ENCODE assay signal across 26 mouse cellular contexts in genomic region chr5:8291496-8291895, GRCm38 (mm10).
"Had no signal": no experiment of that assay in that cellular context is flagged by ENCODE, and none has a peak within 500 bp of the region (broad histone marks: within the 10 kb centered on the region; RNA-seq: fewer than 3 reads in every experiment).

No protein-coding gene starts in this region.

- H3K4me2 ChIP-seq: heart, embryonic 12.5 days; hindbrain, embryonic 13.5 days; hindbrain, embryonic 15.5 days; kidney, embryonic 15.5 days; limb, embryonic 13.5 days; limb, embryonic 15.5 days; liver, embryonic 12.5 days had no signal

- H3K27ac ChIP-seq: gastrocnemius, adult 2 months; heart, embryonic 10.5 days; hindbrain, embryonic 13.5 days; hindbrain, embryonic 15.5 days; hindbrain, postnatal 0 days; kidney, embryonic 15.5 days; kidney, postnatal 0 days; layer of hippocampus, adult 2 months; left cerebral cortex, adult 2 months; limb, embryonic 13.5 days; limb, embryonic 15.5 days; liver, embryonic 12.5 days; liver, embryonic 14.5 days had no signal

- H3K4me3 ChIP-seq: gastrocnemius, adult 2 months; heart, embryonic 10.5 days; heart, embryonic 12.5 days; hindbrain, embryonic 13.5 days; hindbrain, embryonic 15.5 days; kidney, embryonic 15.5 days; layer of hippocampus, adult 2 months; left cerebral cortex, adult 2 months; limb, embryonic 13.5 days; limb, embryonic 15.5 days; liver, embryonic 12.5 days had no signal

- H3K4me1 ChIP-seq: heart, embryonic 10.5 days; kidney, embryonic 15.5 days; liver, embryonic 12.5 days had no signal

- DNase-seq: gastrocnemius, adult 2 months; gastrocnemius, postnatal 10 days; gastrocnemius, postnatal 25 days; heart, adult 18-20 months; heart, postnatal 14 days; heart, postnatal 36 days; kidney, adult 11 months; kidney, adult 2 months; kidney, adult 9 months; kidney, postnatal 14 days; kidney, postnatal 4 days; left cerebral cortex, postnatal 4 days had no signal

- ATAC-seq: hindbrain, postnatal 0 days; intestine, embryonic 16.5 days; liver, embryonic 12.5 days had no signal

- H3K27me3 ChIP-seq: heart, embryonic 12.5 days; hindbrain, embryonic 13.5 days; hindbrain, embryonic 15.5 days; kidney, embryonic 15.5 days; limb, embryonic 13.5 days; limb, embryonic 15.5 days; liver, embryonic 12.5 days had no signal

- H3K36me3 ChIP-seq: heart, embryonic 10.5 days; heart, embryonic 12.5 days; hindbrain, embryonic 13.5 days; hindbrain, embryonic 15.5 days; kidney, embryonic 15.5 days; limb, embryonic 13.5 days; limb, embryonic 15.5 days; liver, embryonic 12.5 days had no signal

- H3K9me3 ChIP-seq: heart, embryonic 10.5 days; heart, embryonic 12.5 days; hindbrain, embryonic 13.5 days; hindbrain, embryonic 15.5 days; kidney, embryonic 15.5 days; limb, embryonic 13.5 days; limb, embryonic 15.5 days; liver, embryonic 12.5 days had no signal

- H3K9ac ChIP-seq: heart, embryonic 12.5 days; hindbrain, embryonic 13.5 days; hindbrain, embryonic 15.5 days; kidney, embryonic 15.5 days; limb, embryonic 13.5 days; limb, embryonic 15.5 days; liver, embryonic 12.5 days; liver, embryonic 14.5 days had no signal
